Comparison of ENCODE assay signal across 27 mouse cellular contexts in the genomic region with DNA sequence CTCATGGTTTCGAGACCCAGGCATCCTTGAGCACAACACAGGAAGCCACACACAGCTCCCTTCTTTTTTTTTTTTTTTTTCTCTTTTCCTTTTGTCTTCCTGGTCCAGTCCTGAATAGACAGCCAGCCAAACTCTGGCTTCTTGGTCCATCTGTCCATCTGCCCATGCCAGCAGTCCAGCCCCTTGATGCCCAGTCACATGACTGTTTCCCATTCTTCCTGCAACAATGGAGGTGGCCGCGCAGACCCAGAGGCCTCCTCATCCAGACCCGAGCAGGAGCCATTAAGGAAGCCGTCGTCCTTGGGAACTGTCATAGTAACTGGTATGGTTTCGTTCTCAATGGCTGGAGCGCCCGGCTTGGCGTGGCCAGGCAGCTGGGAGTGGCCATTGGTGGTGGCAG. TPM values are rescaled to one million over a fixed set of nuclear protein-coding genes. Genes with fewer than 3 reads are reported as not detected.
"Had no signal": no experiment of that assay in that cellular context is flagged by ENCODE, and none has a peak within 500 bp of the region (broad histone marks: within the 10 kb centered on the region; RNA-seq: fewer than 3 reads in every experiment).

No protein-coding gene starts in this region.

- H3K9me3 ChIP-seq: embryonic facial prominence, embryonic 13.5 days; embryonic facial prominence, embryonic 15.5 days; forebrain, embryonic 10.5 days; forebrain, embryonic 12.5 days; forebrain, embryonic 13.5 days; forebrain, embryonic 15.5 days; heart, embryonic 10.5 days had no signal

- H3K4me2 ChIP-seq: embryonic facial prominence, embryonic 13.5 days; embryonic facial prominence, embryonic 15.5 days; forebrain, embryonic 12.5 days; forebrain, embryonic 13.5 days; forebrain, embryonic 15.5 days; heart, embryonic 11.5 days had no signal

- H3K4me3 ChIP-seq: embryonic facial prominence, embryonic 13.5 days; embryonic facial prominence, embryonic 15.5 days; erythroblast, embryonic 14.5 days; forebrain, embryonic 10.5 days; forebrain, embryonic 12.5 days; forebrain, embryonic 13.5 days; forebrain, embryonic 15.5 days; gastrocnemius, adult 2 months; heart, adult 2 months; heart, embryonic 10.5 days had no signal

- H3K27ac ChIP-seq: embryonic facial prominence, embryonic 13.5 days; embryonic facial prominence, embryonic 15.5 days; forebrain, embryonic 10.5 days; forebrain, embryonic 12.5 days; forebrain, embryonic 13.5 days; forebrain, embryonic 15.5 days; gastrocnemius, adult 2 months; heart, adult 2 months; heart, embryonic 10.5 days had no signal

- DNase-seq: cerebellum, adult 18-20 months; cerebellum, adult 2 months; cerebellum, adult 9-11 months; cerebellum, postnatal 25 days; cerebellum, postnatal 36 days; embryo, embryonic 11 days; forebrain, postnatal 0 days; gastrocnemius, adult 2 months; gastrocnemius, postnatal 10 days; gastrocnemius, postnatal 14 days; gastrocnemius, postnatal 25 days; gastrocnemius, postnatal 36 days; heart, adult 11 months; heart, adult 18-20 months; heart, adult 2 months had no signal

- ATAC-seq: forebrain, embryonic 13.5 days; forebrain, embryonic 14.5 days; forebrain, embryonic 15.5 days; forebrain, embryonic 16.5 days; forebrain, postnatal 0 days had no signal

- H3K9ac ChIP-seq: embryonic facial prominence, embryonic 13.5 days; embryonic facial prominence, embryonic 15.5 days; forebrain, embryonic 12.5 days; forebrain, embryonic 13.5 days; forebrain, embryonic 15.5 days; forebrain, postnatal 0 days had no signal

- H3K36me3 ChIP-seq: forebrain, embryonic 12.5 days; forebrain, embryonic 15.5 days had no signal

RNA-seq across cellular contexts. Expression of a gene that starts 19.6 kb away (rescaled TPM):
- polyA plus RNA-seq: erythroblast, embryonic 14.5 days; forebrain, embryonic 11.5 days had no signal

RNA-seq across cellular contexts. Expression of a gene that starts 24.9 kb away (rescaled TPM):
- polyA plus RNA-seq: erythroblast, embryonic 14.5 days had no signal
